Mouse (Mus musculus) lung, postnatal 0 days (tissue): Measurements from ENCODE around the gene Snx1.
A peak's percentile ranks its signal among the peaks of the same experiment; 100 is the strongest.

Source experiments
- CTCF ChIP-seq: IDR thresholded peaks from 2 replicates; pipeline ENCODE4 v1.5.1; 2016; ENCODE audit warnings: antibody characterized with exemption, mild to moderate bottlenecking
- EP300 ChIP-seq: IDR thresholded peaks from 2 replicates; pipeline ENCODE4 v1.6.1; 2016; ENCODE audit warnings: antibody characterized with exemption, mild to moderate bottlenecking, control low read depth

DNA sequence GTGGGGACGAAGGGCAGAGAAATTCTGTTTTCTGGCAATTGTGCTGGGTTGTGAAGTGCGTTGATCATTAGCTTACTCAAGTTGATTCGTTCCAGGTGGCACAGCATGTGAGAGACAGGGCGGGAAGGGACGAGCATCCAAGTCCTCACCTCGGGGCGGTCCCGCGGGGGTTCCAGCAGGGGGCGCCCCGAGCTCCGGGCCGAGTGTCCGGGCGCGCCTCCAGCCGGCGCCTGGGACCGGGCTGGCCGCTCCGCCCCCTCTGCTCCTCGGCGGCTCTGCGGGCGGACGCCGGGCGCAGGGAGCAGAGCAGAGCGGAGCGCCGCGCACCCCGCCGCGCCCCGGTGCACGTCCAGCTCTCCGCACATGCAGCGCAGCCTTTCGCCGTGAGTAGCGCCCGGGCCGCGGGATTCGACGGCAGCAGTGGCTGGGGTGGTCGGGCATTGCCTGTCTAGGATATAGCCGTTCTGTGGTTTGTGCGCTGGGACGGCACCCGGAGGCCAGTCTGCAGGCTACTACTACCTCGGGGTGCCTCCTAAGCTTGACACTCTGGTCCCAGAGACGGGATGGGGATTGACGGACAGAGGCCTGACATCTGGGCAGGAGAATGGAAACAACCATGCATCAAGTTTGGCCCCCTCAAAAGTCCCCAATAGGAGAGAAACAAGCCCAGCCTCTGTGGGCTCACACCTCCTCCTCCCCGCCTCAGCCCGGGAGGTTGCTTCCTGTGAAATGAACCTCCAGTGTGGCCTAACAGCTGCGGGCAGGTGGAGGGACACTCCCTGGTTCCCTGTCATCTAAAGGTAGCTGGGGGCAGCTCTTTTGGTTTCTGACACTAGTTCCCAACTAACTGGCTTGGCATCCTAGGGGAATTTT is 31.8 kb upstream of the Snx1 start, which contains the start of gene Dapk2:
- TF ChIP-seq EP300 (no peak), CTCF (peak; percentile 67)
